Mouse (Mus musculus): ENCODE results near the gene Kcnh2. TPM values are rescaled to one million over a fixed set of nuclear protein-coding genes. Genes with fewer than 3 reads are reported as not detected.

The Kcnh2 gene
- total RNA-seq, 2 experiments from 2014 or later = 21.3 to 23.7 TPM

GRCm38 (mm10) chr5:24378700-24379099 lies 27.3 kb upstream of the Kcnh2 start:
- DNase-seq = no peak

- DNase-seq = no peak
These were observed 23.4 kb upstream of the Kcnh2 start for GRCm38 (mm10) chr5:24374666-24375328.

GRCm38 (mm10) chr5:24374216-24374615 lies 22.8 kb upstream of the Kcnh2 start:
- no peak for DNase-seq

- no peak for DNase-seq
These were observed 22.4 kb upstream of the Kcnh2 start for GRCm38 (mm10) chr5:24373807-24374206.

- DNase-seq = no peak
These were observed 18.4 kb upstream of the Kcnh2 start for GRCm38 (mm10) chr5:24369767-24370166.

- DNase-seq = no peak
These were observed 15.0 kb upstream of the Kcnh2 start for GRCm38 (mm10) chr5:24366426-24366825.

- DNase-seq = no peak
These were observed 14.1 kb upstream of the Kcnh2 start for GRCm38 (mm10) chr5:24365528-24365927.

GRCm38 (mm10) chr5:24364963-24365362 lies 13.6 kb upstream of the Kcnh2 start:
- DNase-seq = no peak

- no peak for DNase-seq
These were observed 13.1 kb upstream of the Kcnh2 start, which contains the start of gene Nos3 for GRCm38 (mm10) chr5:24364508-24364907. Gene Nos3, plus strand, starts transcription at chr5:24364810.

GRCm38 (mm10) chr5:24364061-24364460 lies 12.7 kb upstream of the Kcnh2 start:
- no peak for DNase-seq

GRCm38 (mm10) chr5:24363467-24363866 lies 12.1 kb upstream of the Kcnh2 start:
- DNase-seq = no peak

- peak; percentile 74 to 82 for DNase-seq
These were observed 9.5 kb upstream of the Kcnh2 start for GRCm38 (mm10) chr5:24360792-24361454.

GRCm38 (mm10) chr5:24357461-24357860 lies 6.1 kb upstream of the Kcnh2 start:
- DNase-seq = no peak

GRCm38 (mm10) chr5:24356764-24357163 lies 5.4 kb upstream of the Kcnh2 start:
- no peak for DNase-seq

GRCm38 (mm10) chr5:24353327-24353726 lies 1.9 kb upstream of the Kcnh2 start:
- no peak for DNase-seq

- no peak for DNase-seq
These were observed 951 bp upstream of the Kcnh2 start for GRCm38 (mm10) chr5:24352251-24352859.

GRCm38 (mm10) chr5:24351701-24352171 lies 332 bp upstream of the Kcnh2 start:
- DNase-seq = peak; percentile 87

- DNase-seq = no peak
These were observed 713 bp downstream of the Kcnh2 start for GRCm38 (mm10) chr5:24350531-24351250.

GRCm38 (mm10) chr5:24350073-24350472 lies 1.3 kb downstream of the Kcnh2 start:
- no peak for DNase-seq

GRCm38 (mm10) chr5:24348546-24348945 lies 2.9 kb downstream of the Kcnh2 start:
- DNase-seq = no peak

- peak; percentile 54 to 57 for DNase-seq
These were observed 3.3 kb downstream of the Kcnh2 start for GRCm38 (mm10) chr5:24348128-24348527.

- no peak for DNase-seq
These were observed 4.1 kb downstream of the Kcnh2 start for GRCm38 (mm10) chr5:24347186-24347875.

Measured in layer of hippocampus, postnatal 36 days (tissue).